Mouse (Mus musculus) bone marrow macrophage, adult 2 months (primary cell): Measurements from ENCODE around the gene Pak6.

Source experiments
- CTCF ChIP-seq: IDR thresholded peaks from 2 replicates; pipeline ENCODE4 v1.5.1; 2012; ENCODE audit warnings: low read depth, mild to moderate bottlenecking, low read length, moderate library complexity
- POLR2A ChIP-seq: IDR thresholded peaks from 2 replicates; pipeline ENCODE4 v1.6.1; 2012; ENCODE audit warnings: mild to moderate bottlenecking, low read depth, low read length, borderline replicate concordance

GRCm38 (mm10) chr2:118687791-118688190, 24.7 kb downstream of the Pak6 start:
- TF ChIP-seq CTCF, result no peak
- TF ChIP-seq POLR2A, result no peak
